Mouse (Mus musculus): ENCODE data around the gene Hpdl. TPM values are rescaled to one million over a fixed set of nuclear protein-coding genes. Genes with fewer than 3 reads are reported as not detected.
"Not testable (repeated sequence)": the region's sequence is repeated elsewhere in the genome, so short reads cannot be mapped to it uniquely, and the experiment has no call there.

Gene Hpdl
- total RNA-seq (2014; fragmentation: Nextera tagmentation) (not detected in 2 replicates), total RNA-seq (2017) (0.42 and 1.5 TPM in 2 replicates)

DNA sequence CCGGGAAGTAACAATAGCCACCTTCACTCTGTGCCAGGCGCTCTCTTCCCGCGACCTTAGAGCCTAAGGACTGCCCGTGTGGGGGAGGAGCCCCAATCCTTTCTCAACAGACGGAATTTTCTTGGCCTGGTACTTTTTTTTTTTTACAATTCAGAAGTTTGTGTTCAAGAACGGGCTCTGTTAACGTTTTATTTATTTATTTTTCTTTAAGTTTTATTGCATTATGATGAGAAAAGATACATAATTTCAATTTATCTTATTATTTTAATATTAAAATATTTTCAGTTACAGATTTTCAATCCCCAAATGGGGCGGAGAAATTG lies at the start of gene Hpdl:
TSS of gene Hpdl (minus strand) at position 14 of the 323 bp plus-strand sequence.
- no peak; the same call in 1 of the 2 replicates for ATAC-seq (replicated peaks; ENCODE audit: low FRiP score, low TSS enrichment, poor library complexity, severe bottlenecking)

DNA sequence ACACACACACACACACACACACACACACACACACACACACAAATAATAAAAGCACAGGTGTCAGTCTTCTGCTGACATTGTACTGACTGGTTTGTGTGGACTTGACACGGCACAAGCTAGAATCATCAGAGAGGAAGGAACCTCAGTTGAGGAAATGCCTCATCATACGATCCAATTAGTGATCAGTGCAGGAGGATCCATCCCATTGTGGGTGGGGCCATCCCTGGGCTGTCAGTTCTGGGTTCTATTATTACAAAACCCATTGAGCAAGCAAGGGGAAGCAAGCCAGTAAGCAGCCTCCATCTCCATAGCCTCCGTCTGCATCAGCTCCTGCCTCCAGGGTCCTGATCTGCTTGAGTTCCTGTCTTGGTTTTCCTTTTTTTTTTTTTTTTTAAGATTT lies 48.4 kb upstream of the Hpdl start:
- no peak for ATAC-seq (replicated peaks; ENCODE audit: low FRiP score, low TSS enrichment, poor library complexity, severe bottlenecking)

DNA sequence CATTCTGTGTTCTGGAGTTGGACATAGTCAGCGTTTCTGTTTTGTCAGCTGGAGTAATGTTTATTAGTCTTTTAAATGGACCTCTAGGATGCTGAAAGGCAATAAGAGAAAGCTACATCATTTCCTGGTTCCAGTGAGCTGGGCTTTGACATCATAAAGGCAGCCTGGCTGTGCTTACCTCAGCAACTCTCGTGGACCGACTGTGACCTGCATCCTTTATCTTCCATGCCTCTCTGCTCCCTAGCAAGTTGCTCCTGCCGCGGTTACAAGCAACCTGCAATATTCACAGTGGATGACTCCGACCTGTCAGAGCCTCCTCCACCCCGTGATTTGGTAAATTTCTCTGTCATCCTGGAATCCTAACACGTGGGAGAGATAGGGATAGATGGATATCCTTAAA lies 40.5 kb upstream of the Hpdl start:
- no peak for ATAC-seq (replicated peaks; ENCODE audit: low FRiP score, low TSS enrichment, poor library complexity, severe bottlenecking)

DNA sequence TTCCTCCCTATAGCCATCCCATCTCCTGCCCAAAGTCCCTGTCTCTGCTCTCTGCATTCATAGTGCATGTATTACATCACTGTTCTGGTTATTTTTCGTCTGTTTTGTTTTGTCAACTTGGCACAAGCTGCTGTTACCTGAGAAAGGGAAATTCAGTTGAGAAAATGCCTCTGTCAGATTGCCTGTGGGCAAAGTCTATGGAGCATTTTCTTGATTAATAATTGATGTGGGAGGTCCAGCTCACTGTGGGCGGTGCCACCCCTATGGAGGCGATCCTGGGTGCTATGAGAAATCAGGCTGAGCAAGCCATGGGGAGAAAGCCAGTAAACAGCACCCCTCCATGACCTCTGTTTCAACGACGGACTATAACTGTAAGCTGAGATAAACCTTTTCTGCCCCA lies 38.2 kb upstream of the Hpdl start:
- no peak for ATAC-seq (replicated peaks; ENCODE audit: low FRiP score, low TSS enrichment, poor library complexity, severe bottlenecking)

DNA sequence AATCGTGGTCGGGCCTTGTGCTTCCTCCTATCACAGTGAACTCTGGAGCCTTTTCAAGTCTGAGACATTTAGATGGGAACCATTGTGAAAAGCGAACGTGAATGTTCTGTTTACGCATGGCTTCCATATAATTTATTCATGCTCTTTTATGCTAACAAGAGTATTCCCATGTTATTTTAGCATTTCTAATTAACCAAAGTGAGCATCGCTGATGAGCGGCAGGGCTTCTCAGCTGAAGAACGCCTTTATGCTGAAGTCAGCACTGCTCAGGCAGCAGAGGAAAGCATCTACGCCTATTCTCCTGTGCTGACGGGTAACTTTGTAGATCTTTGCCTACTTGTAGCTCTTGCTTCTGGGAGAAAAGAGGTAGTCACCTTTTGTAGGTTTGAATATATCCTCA lies 35.7 kb upstream of the Hpdl start:
- ATAC-seq (replicated peaks; ENCODE audit: low FRiP score, low TSS enrichment, poor library complexity, severe bottlenecking): no peak

DNA sequence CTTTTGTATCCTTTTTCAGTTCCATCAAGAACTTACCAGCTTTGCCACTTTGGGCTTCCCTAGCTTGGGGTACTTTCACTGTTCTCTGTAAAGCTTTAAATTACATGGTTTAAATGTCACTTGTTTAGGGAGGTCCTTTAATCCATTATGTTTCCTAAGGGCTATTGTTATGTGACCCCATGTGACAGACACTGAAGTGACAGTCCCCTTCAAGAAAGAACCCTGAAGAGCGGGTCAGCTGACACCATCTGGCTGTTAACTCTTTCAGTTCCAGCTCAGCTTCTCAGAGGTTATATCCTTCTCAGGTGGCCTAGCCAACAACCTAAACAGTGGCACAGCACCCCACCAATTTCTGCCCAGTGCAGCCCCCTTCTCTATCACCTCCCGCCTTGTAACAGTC lies 32.8 kb upstream of the Hpdl start:
- no peak for ATAC-seq (replicated peaks; ENCODE audit: low FRiP score, low TSS enrichment, poor library complexity, severe bottlenecking)

DNA sequence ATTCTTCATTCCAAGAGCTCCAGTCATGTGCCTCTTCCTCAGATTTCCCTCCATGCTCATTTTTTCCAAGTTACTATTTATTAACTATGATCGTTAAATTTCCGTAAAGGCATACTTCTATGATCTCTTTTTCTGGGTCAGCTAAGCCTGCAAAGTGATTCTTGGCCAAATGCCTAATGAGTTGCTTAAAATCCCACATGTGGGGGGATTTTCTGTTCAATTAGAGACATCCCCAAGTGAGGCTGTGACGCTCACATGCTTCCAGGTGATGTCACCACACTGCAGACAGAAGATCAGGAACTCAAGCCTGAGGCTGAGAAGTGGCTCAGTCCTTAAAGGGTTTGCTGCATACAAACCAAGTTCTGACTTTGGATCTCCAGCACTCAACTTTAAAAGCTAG lies 28.4 kb upstream of the Hpdl start:
- no peak for ATAC-seq (replicated peaks; ENCODE audit: low FRiP score, low TSS enrichment, poor library complexity, severe bottlenecking)

DNA sequence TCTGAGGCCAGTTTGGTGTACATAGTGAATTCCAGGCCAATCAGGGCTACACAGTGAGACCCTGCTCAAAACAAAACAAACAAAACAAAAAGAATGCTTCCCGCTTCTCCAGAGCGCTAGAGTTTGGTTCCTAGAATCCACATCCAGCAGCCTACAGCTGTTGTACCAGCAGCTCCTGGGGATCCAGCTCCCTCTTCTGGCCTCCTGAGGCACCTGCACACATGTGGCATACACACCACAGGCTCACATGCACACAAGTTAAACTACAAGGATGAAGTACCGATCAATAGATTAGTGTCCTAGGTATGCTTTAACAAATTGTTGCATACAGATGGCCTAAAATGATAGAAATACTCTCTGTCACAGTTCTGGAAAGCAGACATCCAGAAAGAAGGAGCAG lies 22.8 kb upstream of the Hpdl start:
- ATAC-seq (replicated peaks; ENCODE audit: low FRiP score, low TSS enrichment, poor library complexity, severe bottlenecking): no peak

DNA sequence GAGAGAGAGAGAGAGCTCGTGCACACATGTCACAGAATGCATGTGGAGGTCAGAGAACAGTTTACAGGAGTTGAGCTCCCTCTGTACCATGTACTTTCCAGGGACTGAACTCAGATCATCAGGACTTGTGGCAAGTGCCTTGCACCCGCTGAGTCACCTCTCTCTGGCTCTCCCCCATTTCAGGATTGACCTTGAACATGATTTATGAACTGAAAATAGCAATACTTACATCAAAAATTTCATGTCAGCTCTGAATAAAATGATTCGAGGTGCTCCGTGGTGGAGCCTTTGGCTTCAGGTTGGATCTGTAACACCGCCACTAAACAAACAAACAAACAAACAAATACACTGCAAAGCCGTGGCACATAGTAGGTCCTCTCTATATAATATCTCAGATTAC lies 19.3 kb upstream of the Hpdl start:
- ATAC-seq (replicated peaks; ENCODE audit: low FRiP score, low TSS enrichment, poor library complexity, severe bottlenecking): no peak

DNA sequence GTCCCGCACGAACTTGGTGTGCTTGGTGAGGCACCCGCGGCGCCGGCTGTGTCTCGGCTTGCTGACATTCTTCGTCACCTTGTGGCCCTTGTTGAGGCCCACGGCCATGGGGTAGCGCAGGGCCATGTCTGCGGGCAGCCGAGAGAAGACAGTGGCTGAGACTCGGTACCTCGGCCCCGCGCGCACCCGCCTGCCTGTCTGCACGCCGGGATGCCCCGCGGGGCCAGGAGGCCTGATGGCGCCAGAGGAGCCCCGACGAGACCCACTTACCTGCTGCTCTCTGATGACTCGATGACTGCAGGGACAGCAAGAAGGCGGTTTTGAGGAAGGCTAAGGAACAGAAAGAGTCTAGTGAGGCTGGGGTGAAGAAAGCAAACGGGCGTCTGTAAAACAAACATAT lies 18.6 kb upstream of the Hpdl start:
- not testable (repeated sequence) for ATAC-seq (replicated peaks; ENCODE audit: low FRiP score, low TSS enrichment, poor library complexity, severe bottlenecking)

DNA sequence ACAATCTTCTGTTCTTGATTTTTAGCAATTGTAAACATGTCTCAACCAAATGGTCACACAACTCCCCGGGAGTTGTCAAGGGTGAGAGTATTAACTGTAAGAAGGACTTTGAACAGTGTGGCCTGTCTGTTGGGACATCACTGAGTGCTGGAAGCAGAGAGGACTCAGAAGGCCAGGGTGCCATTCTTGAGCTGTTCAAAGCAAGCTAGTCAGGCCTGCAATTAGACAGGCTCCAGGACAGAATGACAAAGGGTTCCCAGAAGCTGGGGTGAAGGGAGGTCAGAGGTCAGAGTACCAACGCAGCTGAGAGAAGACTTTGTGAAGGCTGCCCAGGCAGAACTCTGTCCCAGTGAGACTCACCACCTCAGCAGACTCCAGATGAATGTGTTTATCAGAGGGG lies 17.5 kb upstream of the Hpdl start:
- ATAC-seq (replicated peaks; ENCODE audit: low FRiP score, low TSS enrichment, poor library complexity, severe bottlenecking): no peak

DNA sequence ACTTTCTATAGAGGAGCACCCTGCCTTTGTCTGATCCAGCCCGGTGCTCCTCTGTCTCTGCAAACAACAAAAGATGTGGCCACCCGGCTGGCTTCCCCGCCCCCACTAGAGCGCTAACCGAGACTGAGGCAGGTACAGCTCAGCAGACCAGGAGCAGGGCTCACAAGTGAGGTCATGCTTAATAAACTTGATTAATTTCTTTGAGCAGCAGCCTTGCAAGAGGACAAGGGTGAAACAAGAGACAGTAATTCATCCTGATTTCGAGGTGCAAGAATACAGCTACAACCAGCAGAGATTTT lies 8.5 kb upstream of the Hpdl start:
- no peak for ATAC-seq (replicated peaks; ENCODE audit: low FRiP score, low TSS enrichment, poor library complexity, severe bottlenecking)

DNA sequence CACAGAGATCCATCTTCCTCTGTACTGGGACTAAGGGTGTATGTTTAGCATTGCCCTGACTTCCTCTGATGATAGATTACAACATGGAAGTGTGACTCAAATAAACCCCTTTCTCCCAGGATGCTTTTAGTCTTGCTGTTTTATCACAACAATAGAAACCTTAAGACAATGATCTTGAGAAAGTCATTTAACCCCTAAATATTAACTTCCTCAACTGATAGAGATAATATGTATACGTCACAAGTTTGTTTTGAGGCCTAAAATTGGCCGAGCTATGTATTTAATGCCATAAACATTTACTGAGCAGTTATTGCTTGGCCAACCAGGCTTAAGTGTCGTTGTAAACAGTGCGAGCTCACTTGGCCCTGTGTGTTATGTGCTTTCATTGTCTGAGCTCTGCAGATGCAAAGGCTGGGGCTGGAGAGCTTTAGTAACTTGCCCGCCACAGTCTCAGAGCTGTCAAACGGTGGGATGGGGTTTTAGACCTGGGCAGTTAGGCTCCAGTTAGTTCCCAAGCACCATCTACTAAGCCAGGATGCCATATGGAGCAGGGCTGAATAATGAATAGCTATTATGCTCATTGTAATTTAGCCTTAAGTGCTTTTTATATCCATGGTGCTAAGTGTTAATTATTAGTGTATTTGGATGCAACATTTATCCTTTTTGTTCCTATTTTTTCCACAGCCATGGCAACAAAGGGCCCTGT lies 8.0 kb upstream of the Hpdl start:
- ATAC-seq (replicated peaks; ENCODE audit: low FRiP score, low TSS enrichment, poor library complexity, severe bottlenecking): no peak

DNA sequence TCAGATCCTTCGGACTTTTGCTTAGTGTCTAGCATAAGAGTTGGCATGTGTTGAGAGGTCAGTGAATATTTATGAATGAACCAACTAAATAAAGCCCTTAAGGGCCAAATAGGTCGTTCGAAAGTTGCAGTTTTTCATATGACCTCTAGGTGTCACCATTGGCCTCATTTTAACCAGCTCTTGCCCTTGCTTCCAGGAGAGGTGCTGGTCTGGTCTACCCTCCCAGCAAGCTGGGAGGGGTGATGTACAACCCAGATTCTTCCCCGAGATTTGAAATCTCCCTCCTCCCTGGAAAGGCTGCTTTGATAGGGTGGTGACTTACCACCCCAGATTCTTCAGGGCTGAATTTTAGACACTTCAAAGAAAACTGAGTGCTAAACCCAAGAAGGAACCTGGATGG lies 6.3 kb upstream of the Hpdl start:
- peak; percentile 67 for ATAC-seq (replicated peaks; ENCODE audit: low FRiP score, low TSS enrichment, poor library complexity, severe bottlenecking)

DNA sequence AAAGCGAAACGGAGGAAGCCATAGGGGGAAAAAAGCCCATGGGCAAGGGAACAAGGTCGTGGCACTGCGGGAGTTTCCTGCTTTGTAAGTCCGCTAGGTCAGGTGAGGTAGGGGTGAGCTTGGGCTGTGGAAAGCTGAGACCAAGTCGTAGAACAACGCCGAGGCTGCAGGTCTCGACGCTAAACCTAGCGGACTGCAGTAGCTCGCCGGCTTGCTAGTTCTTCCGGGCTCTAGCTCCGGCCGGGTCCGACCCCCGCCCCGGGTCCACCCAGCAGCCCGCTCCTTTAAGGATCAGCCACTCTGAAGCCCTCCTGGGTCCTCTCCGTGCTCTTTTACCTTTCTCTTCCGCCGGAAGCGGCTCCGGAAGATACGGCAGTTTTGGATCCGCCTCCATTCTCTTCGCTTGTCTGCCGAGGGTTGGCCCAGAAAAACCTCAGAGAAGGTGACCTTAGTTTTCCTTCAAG lies 3.1 kb upstream of the Hpdl start:
- peak; percentile 51 for ATAC-seq (replicated peaks; ENCODE audit: low FRiP score, low TSS enrichment, poor library complexity, severe bottlenecking)

DNA sequence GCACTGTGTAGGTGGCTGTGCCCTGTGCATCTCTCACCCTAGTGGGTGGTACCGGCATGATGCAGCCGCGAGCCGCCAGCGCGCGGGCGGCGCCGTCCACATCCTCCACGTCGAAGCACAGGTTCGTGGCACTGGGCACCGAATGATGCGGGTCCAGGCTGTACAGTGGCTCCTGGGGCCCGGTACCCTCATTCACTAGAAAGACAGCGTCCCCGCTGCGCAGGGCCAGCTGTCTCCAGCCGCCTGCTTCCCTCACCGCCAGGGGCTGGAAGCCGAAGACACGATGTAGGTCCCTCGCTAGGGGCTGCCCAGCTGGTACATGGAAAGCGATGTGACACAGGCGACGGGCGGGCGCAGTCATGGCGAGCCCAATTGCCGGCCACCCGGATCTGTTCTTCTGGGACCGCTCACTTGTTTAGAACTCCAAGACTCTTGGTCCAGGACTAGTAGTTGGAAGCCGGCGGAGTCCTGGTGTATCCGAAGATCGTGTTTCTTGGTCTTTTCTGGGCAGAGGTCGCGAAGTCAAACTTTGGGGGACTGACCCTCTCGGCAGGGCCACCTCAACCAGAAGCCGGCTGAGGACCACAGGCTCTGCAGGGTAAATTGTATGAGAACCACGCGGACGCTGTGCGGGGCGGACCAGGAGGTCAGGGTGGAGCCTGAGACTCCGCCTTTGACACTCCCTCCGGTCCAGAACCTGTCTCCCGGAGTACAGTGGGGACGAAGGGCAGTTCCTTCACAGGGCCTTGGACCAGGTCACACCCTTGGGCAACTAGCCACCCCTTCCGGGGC lies 409 bp downstream of the Hpdl start:
- ATAC-seq (replicated peaks; ENCODE audit: low FRiP score, low TSS enrichment, poor library complexity, severe bottlenecking): peak; percentile 76

DNA sequence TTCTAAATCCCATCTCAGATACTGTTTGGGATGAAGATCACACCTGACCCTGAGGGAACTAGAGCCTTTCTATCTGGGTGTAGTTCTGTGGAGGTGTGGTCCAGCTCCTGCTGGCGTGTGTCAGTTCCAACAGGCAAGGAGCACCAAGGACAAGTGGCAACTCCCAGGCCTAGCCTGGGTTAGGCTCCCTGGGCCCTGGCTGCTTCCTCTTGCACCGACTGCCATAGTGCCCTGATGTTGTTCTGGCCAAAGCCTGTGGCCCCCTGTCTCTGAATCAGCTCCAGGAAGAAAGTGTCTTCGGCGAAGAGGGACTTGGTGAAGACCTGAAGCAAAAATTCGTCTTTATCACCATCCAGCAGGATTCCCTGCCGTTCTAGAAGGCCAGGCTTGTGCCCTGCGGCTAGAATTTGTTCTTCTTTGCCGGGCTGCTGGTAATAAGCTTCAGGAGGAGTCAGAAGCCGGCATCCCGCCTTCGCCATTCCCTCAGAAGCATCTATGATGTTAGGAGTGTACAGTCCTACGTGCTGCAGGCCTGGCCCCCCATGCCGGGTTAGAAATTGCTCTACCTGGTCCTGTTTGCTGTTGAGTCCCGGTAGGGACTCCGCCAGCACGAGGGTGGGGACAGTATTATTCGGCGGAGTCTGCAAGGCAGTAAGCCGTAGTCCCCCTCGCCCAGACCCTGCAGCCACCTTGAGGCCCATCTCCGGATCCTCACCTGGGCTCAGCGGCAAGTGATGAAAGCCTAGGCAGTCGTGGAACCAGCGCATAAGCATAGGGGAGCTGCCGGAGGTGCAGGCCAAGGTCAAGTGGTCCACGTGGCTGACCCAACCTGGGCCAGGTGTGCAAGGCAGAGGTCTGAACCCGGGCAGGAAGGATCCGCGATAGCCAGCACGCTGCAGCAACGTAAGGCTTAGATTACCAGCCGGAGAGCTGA lies 1.3 kb downstream of the Hpdl start:
- no peak for ATAC-seq (replicated peaks; ENCODE audit: low FRiP score, low TSS enrichment, poor library complexity, severe bottlenecking)

DNA sequence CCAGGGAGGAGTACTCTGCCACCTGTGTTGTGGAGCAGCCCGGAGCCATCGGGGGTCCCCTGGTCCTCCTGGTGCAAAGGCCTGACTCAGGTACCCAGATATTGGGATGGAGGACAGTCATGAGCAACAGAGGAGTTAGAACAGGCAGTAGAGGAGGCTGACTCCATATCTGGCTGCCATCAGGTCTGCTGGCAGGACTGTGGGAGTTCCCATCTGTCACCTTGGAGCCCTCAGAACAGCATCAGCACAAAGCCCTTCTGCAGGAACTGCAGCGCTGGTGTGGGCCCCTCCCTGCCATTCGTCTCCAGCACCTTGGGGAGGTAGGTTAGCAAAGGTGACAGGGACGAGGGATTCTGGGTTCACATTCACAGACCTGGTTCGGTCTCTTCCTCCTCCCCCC lies 4.0 kb downstream of the Hpdl start:
- no peak for ATAC-seq (replicated peaks; ENCODE audit: low FRiP score, low TSS enrichment, poor library complexity, severe bottlenecking)

DNA sequence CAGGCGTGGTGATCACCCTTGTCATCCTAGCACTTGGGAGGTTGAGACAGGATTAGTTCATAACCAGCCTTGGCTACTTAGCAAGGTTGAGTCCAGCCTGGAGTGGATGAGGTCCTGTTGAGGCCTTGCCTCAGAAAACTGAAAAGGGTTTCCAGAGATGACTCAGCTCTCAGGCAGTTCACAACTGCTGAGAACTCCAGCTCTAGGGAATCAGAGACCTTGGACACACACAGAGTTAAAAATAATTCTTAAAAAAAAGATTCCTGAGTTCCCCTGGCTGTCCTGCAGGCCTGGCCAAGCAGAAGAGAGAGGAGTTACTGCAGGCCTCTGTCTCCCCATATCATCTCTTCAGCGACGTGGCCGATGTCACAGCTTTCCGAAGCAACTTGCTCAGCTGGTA lies 6.2 kb downstream of the Hpdl start:
- ATAC-seq (replicated peaks; ENCODE audit: low FRiP score, low TSS enrichment, poor library complexity, severe bottlenecking): no peak

DNA sequence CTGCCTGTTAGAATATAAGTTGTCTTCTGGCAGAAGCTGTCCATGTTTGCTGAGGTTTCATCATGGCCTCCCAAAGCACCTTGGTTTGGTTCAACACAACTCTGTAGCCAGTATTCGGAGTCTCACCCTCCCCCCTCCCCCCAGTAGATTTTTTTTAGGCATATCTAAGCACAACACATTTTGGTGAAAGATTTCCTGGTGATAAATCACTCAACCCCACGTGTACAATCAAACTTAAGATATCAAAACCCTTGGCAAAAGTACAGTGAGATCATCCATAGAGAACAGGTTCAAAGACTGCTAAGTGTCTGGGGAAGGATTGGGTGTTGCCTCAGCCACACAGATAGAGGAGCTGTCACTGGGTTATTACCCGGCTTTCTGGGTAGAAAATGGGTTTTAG lies 10.5 kb downstream of the Hpdl start:
- ATAC-seq (replicated peaks; ENCODE audit: low FRiP score, low TSS enrichment, poor library complexity, severe bottlenecking): no peak

Measured in megakaryocyte-erythroid progenitor cell, adult 5-6 weeks (primary cell).